Mouse (Mus musculus) neural tube, embryonic 14.5 days (tissue): Measurements from ENCODE around the gene Ogdh. TPM values are rescaled to one million over a fixed set of nuclear protein-coding genes. Genes with fewer than 3 reads are reported as not detected.
"Not testable (repeated sequence)": the region's sequence is repeated elsewhere in the genome, so short reads cannot be mapped to it uniquely, and the experiment has no call there.

ENCODE experiments used
- ATAC-seq: fragments of 200-750 bp; cut with Nextera tagmentation; 2 replicates; pipeline ENCODE4 v1.8.0; 2017; ENCODE audit warnings: low read depth, mild to moderate bottlenecking, moderate TSS enrichment, moderate library complexity
- H3K27ac ChIP-seq: fragments of 300-500 bp; sonication (generic); 2 replicates; pipeline ENCODE4 v1.5.1; 2014; ENCODE audit warnings: low read depth, mild to moderate bottlenecking, control low read depth, low read length, moderate library complexity, mixed read lengths
- H3K27me3 ChIP-seq: fragments of 300-500 bp; sonication (generic); 2 replicates; pipeline ENCODE4 v1.6.1; 2014; ENCODE audit warnings: low read length; ENCODE audit not compliant: control insufficient read depth, insufficient read depth
- H3K36me3 ChIP-seq: fragments of 300-500 bp; sonication (generic); 2 replicates; pipeline ENCODE4 v1.6.1; 2014; ENCODE audit warnings: low read length, mixed read lengths; ENCODE audit not compliant: control insufficient read depth, insufficient read depth
- H3K4me1 ChIP-seq: fragments of 300-500 bp; sonication (generic); 2 replicates; pipeline ENCODE4 v1.6.1; 2014; ENCODE audit warnings: low read length; ENCODE audit not compliant: control insufficient read depth, insufficient read depth
- H3K4me2 ChIP-seq: fragments of 300-500 bp; sonication (generic); 2 replicates; pipeline ENCODE4 v1.6.1; 2014; ENCODE audit warnings: mild to moderate bottlenecking, low read depth, low read length, control low read depth
- H3K4me3 ChIP-seq: fragments of 300-500 bp; sonication (generic); 2 replicates; pipeline ENCODE4 v1.5.1; 2014; ENCODE audit warnings: low read depth, low read length, control low read depth, mixed read lengths
- H3K9ac ChIP-seq: fragments of 300-500 bp; sonication (generic); replicated peaks from 2 replicates; pipeline ENCODE4 v1.6.1; 2014; ENCODE audit warnings: low read depth, mild to moderate bottlenecking, control low read depth, low read length, mixed read lengths
- H3K9me3 ChIP-seq: fragments of 300-500 bp; sonication (generic); 2 replicates; pipeline ENCODE4 v1.6.1; 2016; ENCODE audit warnings: low read length; ENCODE audit not compliant: control insufficient read depth
- WGBS: fragments of 180-500 bp; shearing (Covaris S2); extraction: QIAGEN DNeasy Blood & Tissue Kit; methylation state at CpG from one replicate; pipeline ENCODE4 v1.1.7; 2014; 5-methylcytosine and 5-hydroxymethylcytosine counted together
- polyA plus RNA-seq: library from polyadenylated mRNA; unstranded; fragments of >200 nt; fragmentation: Nextera tagmentation; extraction: Ambion mirVana; gene quantifications from 2 replicates; pipeline ENCODE4 v1.2.1, GENCODE M21; 2014

The Ogdh gene
- polyA plus RNA-seq, 1 experiment from 2014 or later: 115 TPM

GRCm38 (mm10) chr11:6366434-6366833 is 75.0 kb downstream of the Ogdh start:
- Histone ChIP-seq H3K27me3 (no peaks in the 10 kb centered on the region), H3K4me3 (no peak overlapping the region), H3K4me2 (no peak overlapping the region), H3K9ac (no peak overlapping the region), H3K4me1 (no peaks in the 10 kb centered on the region), H3K9me3 (no peaks in the 10 kb centered on the region), H3K36me3 (no peaks in the 10 kb centered on the region), H3K27ac (no peak overlapping the region)
- 72% methylated on average over 6 of the region's 6 CpGs for WGBS
- 0 out of 2 replicates have a peak, but pooled peaks have one; percentile 24 for ATAC-seq

GRCm38 (mm10) chr11:6367156-6367555 is 75.7 kb downstream of the Ogdh start:
- no peak overlapping the region for H3K4me3 ChIP-seq
- no peak for ATAC-seq
- no peak overlapping the region for H3K27ac ChIP-seq
- no peak overlapping the region for H3K4me2 ChIP-seq
- no peak overlapping the region for H3K9ac ChIP-seq
- no peaks in the 10 kb centered on the region for H3K4me1 ChIP-seq
- WGBS: 78% methylated on average over 4 of the region's 4 CpGs
- no peaks in the 10 kb centered on the region for H3K36me3 ChIP-seq
- H3K9me3 ChIP-seq: no peaks in the 10 kb centered on the region
- no peaks in the 10 kb centered on the region for H3K27me3 ChIP-seq

- H3K4me3 ChIP-seq, H3K27ac ChIP-seq, H3K4me2 ChIP-seq, H3K9me3 ChIP-seq, H3K36me3 ChIP-seq, ATAC-seq, H3K27me3 ChIP-seq, H3K9ac ChIP-seq, H3K4me1 ChIP-seq: not testable (repeated sequence)
- WGBS: 89% methylated on average over 5 of the region's 5 CpGs
Observed at GRCm38 (mm10) chr11:6367986-6368385, 76.6 kb downstream of the Ogdh start.

GRCm38 (mm10) chr11:6371376-6372155 is 80.1 kb downstream of the Ogdh start:
- no peak overlapping the region for H3K4me2 ChIP-seq
- H3K4me1 ChIP-seq: no peaks in the 10 kb centered on the region
- H3K27me3 ChIP-seq: no peaks in the 10 kb centered on the region
- no peaks in the 10 kb centered on the region for H3K36me3 ChIP-seq
- no peak overlapping the region for H3K27ac ChIP-seq
- no peaks in the 10 kb centered on the region for H3K9me3 ChIP-seq
- no peak for ATAC-seq
- no peak overlapping the region for H3K4me3 ChIP-seq
- WGBS: 91% methylated on average over 11 of the region's 11 CpGs
- no peak overlapping the region for H3K9ac ChIP-seq

GRCm38 (mm10) chr11:6372784-6373183 is 81.4 kb downstream of the Ogdh start:
- no peaks in the 10 kb centered on the region for H3K4me1 ChIP-seq
- no peak overlapping the region for H3K27ac ChIP-seq
- H3K36me3 ChIP-seq: no peaks in the 10 kb centered on the region
- H3K27me3 ChIP-seq: no peaks in the 10 kb centered on the region
- ATAC-seq: no peak
- no peak overlapping the region for H3K4me2 ChIP-seq
- no peak overlapping the region for H3K9ac ChIP-seq
- H3K9me3 ChIP-seq: no peaks in the 10 kb centered on the region
- H3K4me3 ChIP-seq: no peak overlapping the region
- WGBS: 91% methylated on average over 9 of the region's 9 CpGs

- Histone ChIP-seq H3K36me3 (no peaks in the 10 kb centered on the region), H3K4me1 (no peaks in the 10 kb centered on the region), H3K9ac (no peak overlapping the region), H3K4me3 (no peak overlapping the region), H3K9me3 (no peaks in the 10 kb centered on the region), H3K27me3 (no peaks in the 10 kb centered on the region), H3K4me2 (no peak overlapping the region), H3K27ac (no peak overlapping the region)
- ATAC-seq: no peak
- WGBS: 87% methylated on average over 6 of the region's 6 CpGs
Observed at GRCm38 (mm10) chr11:6380916-6381315, 89.5 kb downstream of the Ogdh start.

GRCm38 (mm10) chr11:6388126-6388725 is 96.8 kb downstream of the Ogdh start:
- H3K4me1 ChIP-seq: peaks cover 16% of the 10 kb centered on the region
- peaks cover 8% of the 10 kb centered on the region; the same call in 1 of the 2 replicates for H3K36me3 ChIP-seq
- ATAC-seq: no peak
- H3K27me3 ChIP-seq: no peaks in the 10 kb centered on the region; the same call in 1 of the 2 replicates
- H3K4me3 ChIP-seq: peak overlapping the region; percentile 87; the same call in 1 of the 2 replicates
- H3K4me2 ChIP-seq: peak overlapping the region; percentile 38; the same call in 1 of the 2 replicates
- 96% methylated on average over 6 of the region's 6 CpGs for WGBS
- H3K9ac ChIP-seq: no peak overlapping the region
- H3K9me3 ChIP-seq: no peaks in the 10 kb centered on the region
- peak overlapping the region; percentile 77 for H3K27ac ChIP-seq

- no peaks in the 10 kb centered on the region; the same call in 1 of the 2 replicates for H3K27me3 ChIP-seq
- peak within 1 kb of the TSS; percentile 73 for H3K4me2 ChIP-seq
- no peaks in the 10 kb centered on the region for H3K9me3 ChIP-seq
- peak within 1 kb of the TSS; percentile 87 for H3K4me3 ChIP-seq
- 7% methylated on average over 51 of the region's 60 CpGs for WGBS
- H3K9ac ChIP-seq: peak within 1 kb of the TSS; percentile 97
- peaks cover 16% of the 10 kb centered on the region for H3K4me1 ChIP-seq
- H3K27ac ChIP-seq: peak within 1 kb of the TSS; percentile 77
- ATAC-seq: peak; percentile 99
- peaks cover 8% of the 10 kb centered on the region; the same call in 1 of the 2 replicates for H3K36me3 ChIP-seq
Observed at GRCm38 (mm10) chr11:6388726-6389413, 97.4 kb downstream of the Ogdh start, which contains the start of gene Zmiz2. Zmiz2 (plus strand) TSS chr11:6389074.
